Mouse (Mus musculus): Measurements from ENCODE around the gene Slco4a1. TPM values are rescaled to one million over a fixed set of nuclear protein-coding genes. Genes with fewer than 3 reads are reported as not detected.

Slco4a1 gene
- polyA plus RNA-seq, 1 experiment = 13.9 TPM

GRCm38 (mm10) chr2:180425115-180425514 lies 30.9 kb upstream of the Slco4a1 start:
- H3K4me3 ChIP-seq (ENCODE audit: low read depth, low read length) = no peak overlapping the region
- no peaks in the 10 kb centered on the region; the same call in 1 of the 2 replicates for H3K27me3 ChIP-seq (ENCODE audit: control insufficient read depth, insufficient read depth, low read length)
- WGBS = 43% methylated on average over 2 of the region's 2 CpGs
- no peaks in the 10 kb centered on the region for H3K4me1 ChIP-seq (ENCODE audit: control insufficient read depth, insufficient read depth, insufficient read length, low read length)
- H3K36me3 ChIP-seq (ENCODE audit: control insufficient read depth, insufficient read depth, low read length) = no peaks in the 10 kb centered on the region
- no peak for TF ChIP-seq CTCF (IDR thresholded peaks at IDR 0.05; ENCODE audit: extremely low read depth, insufficient read length, insufficient replicate concordance, low read depth, low read length)
- TF ChIP-seq POLR2A (IDR thresholded peaks at IDR 0.05; ENCODE audit: low read depth, low read length) = no peak
- H3K27ac ChIP-seq (ENCODE audit: insufficient read depth, low read depth, low read length) = no peak overlapping the region

GRCm38 (mm10) chr2:180427073-180427472 lies 29.0 kb upstream of the Slco4a1 start:
- WGBS = 57% methylated on average over 8 of the region's 8 CpGs
- Histone ChIP-seq H3K4me1 (ENCODE audit: control insufficient read depth, insufficient read depth, insufficient read length, low read length) (no peaks in the 10 kb centered on the region), H3K27ac (ENCODE audit: insufficient read depth, low read depth, low read length) (no peak overlapping the region), H3K27me3 (ENCODE audit: control insufficient read depth, insufficient read depth, low read length) (no peaks in the 10 kb centered on the region; the same call in 1 of the 2 replicates), H3K36me3 (ENCODE audit: control insufficient read depth, insufficient read depth, low read length) (no peaks in the 10 kb centered on the region), H3K4me3 (ENCODE audit: low read depth, low read length) (no peak overlapping the region)
- TF ChIP-seq POLR2A (IDR thresholded peaks at IDR 0.05; ENCODE audit: low read depth, low read length) = no peak
- TF ChIP-seq CTCF (IDR thresholded peaks at IDR 0.05; ENCODE audit: extremely low read depth, insufficient read length, insufficient replicate concordance, low read depth, low read length) = no peak

GRCm38 (mm10) chr2:180428331-180428730 lies 27.7 kb upstream of the Slco4a1 start:
- Histone ChIP-seq H3K36me3 (ENCODE audit: control insufficient read depth, insufficient read depth, low read length) (no peaks in the 10 kb centered on the region), H3K27me3 (ENCODE audit: control insufficient read depth, insufficient read depth, low read length) (no peaks in the 10 kb centered on the region), H3K27ac (ENCODE audit: insufficient read depth, low read depth, low read length) (no peak overlapping the region), H3K4me1 (ENCODE audit: control insufficient read depth, insufficient read depth, insufficient read length, low read length) (no peaks in the 10 kb centered on the region), H3K4me3 (ENCODE audit: low read depth, low read length) (no peak overlapping the region)
- 19% methylated on average over 2 of the region's 2 CpGs for WGBS
- TF ChIP-seq CTCF (IDR thresholded peaks at IDR 0.05; ENCODE audit: extremely low read depth, insufficient read length, insufficient replicate concordance, low read depth, low read length) (peak; percentile 42; the same call in 1 of the 2 replicates), POLR2A (IDR thresholded peaks at IDR 0.05; ENCODE audit: low read depth, low read length) (no peak)

- H3K4me1 ChIP-seq (ENCODE audit: control insufficient read depth, insufficient read depth, insufficient read length, low read length) = no peaks in the 10 kb centered on the region
- H3K4me3 ChIP-seq (ENCODE audit: low read depth, low read length) = no peak overlapping the region
- 73% methylated on average over 11 of the region's 11 CpGs for WGBS
- H3K27me3 ChIP-seq (ENCODE audit: control insufficient read depth, insufficient read depth, low read length) = no peaks in the 10 kb centered on the region
- TF ChIP-seq CTCF (IDR thresholded peaks at IDR 0.05; ENCODE audit: extremely low read depth, insufficient read length, insufficient replicate concordance, low read depth, low read length) (no peak), POLR2A (IDR thresholded peaks at IDR 0.05; ENCODE audit: low read depth, low read length) (no peak)
- H3K36me3 ChIP-seq (ENCODE audit: control insufficient read depth, insufficient read depth, low read length) = no peaks in the 10 kb centered on the region
- H3K27ac ChIP-seq (ENCODE audit: insufficient read depth, low read depth, low read length) = no peak overlapping the region
Observed at GRCm38 (mm10) chr2:180430648-180431047, 25.4 kb upstream of the Slco4a1 start.

GRCm38 (mm10) chr2:180432042-180432668 lies 23.9 kb upstream of the Slco4a1 start:
- no peaks in the 10 kb centered on the region for H3K27me3 ChIP-seq (ENCODE audit: control insufficient read depth, insufficient read depth, low read length)
- H3K36me3 ChIP-seq (ENCODE audit: control insufficient read depth, insufficient read depth, low read length) = no peaks in the 10 kb centered on the region
- WGBS = 25% methylated on average over 10 of the region's 10 CpGs
- H3K4me1 ChIP-seq (ENCODE audit: control insufficient read depth, insufficient read depth, insufficient read length, low read length) = peaks cover 3% of the 10 kb centered on the region
- TF ChIP-seq CTCF (IDR thresholded peaks at IDR 0.05; ENCODE audit: extremely low read depth, insufficient read length, insufficient replicate concordance, low read depth, low read length) = peak; percentile 84; the same call in 1 of the 2 replicates
- no peak for TF ChIP-seq POLR2A (IDR thresholded peaks at IDR 0.05; ENCODE audit: low read depth, low read length)
- no peak overlapping the region for H3K4me3 ChIP-seq (ENCODE audit: low read depth, low read length)
- no peak overlapping the region for H3K27ac ChIP-seq (ENCODE audit: insufficient read depth, low read depth, low read length)

- WGBS = 70% methylated on average over 10 of the region's 10 CpGs
- H3K4me3 ChIP-seq (ENCODE audit: low read depth, low read length) = no peak overlapping the region
- H3K4me1 ChIP-seq (ENCODE audit: control insufficient read depth, insufficient read depth, insufficient read length, low read length) = peaks cover 3% of the 10 kb centered on the region
- TF ChIP-seq POLR2A (IDR thresholded peaks at IDR 0.05; ENCODE audit: low read depth, low read length) (no peak), CTCF (IDR thresholded peaks at IDR 0.05; ENCODE audit: extremely low read depth, insufficient read length, insufficient replicate concordance, low read depth, low read length) (no peak)
- no peaks in the 10 kb centered on the region for H3K27me3 ChIP-seq (ENCODE audit: control insufficient read depth, insufficient read depth, low read length)
- no peak overlapping the region for H3K27ac ChIP-seq (ENCODE audit: insufficient read depth, low read depth, low read length)
- H3K36me3 ChIP-seq (ENCODE audit: control insufficient read depth, insufficient read depth, low read length) = no peaks in the 10 kb centered on the region
Observed at GRCm38 (mm10) chr2:180432751-180433150, 23.3 kb upstream of the Slco4a1 start.

- 85% methylated on average over 7 of the region's 7 CpGs for WGBS
- Histone ChIP-seq H3K4me3 (ENCODE audit: low read depth, low read length) (no peak overlapping the region), H3K4me1 (ENCODE audit: control insufficient read depth, insufficient read depth, insufficient read length, low read length) (peaks cover 3% of the 10 kb centered on the region), H3K36me3 (ENCODE audit: control insufficient read depth, insufficient read depth, low read length) (no peaks in the 10 kb centered on the region), H3K27me3 (ENCODE audit: control insufficient read depth, insufficient read depth, low read length) (no peaks in the 10 kb centered on the region), H3K27ac (ENCODE audit: insufficient read depth, low read depth, low read length) (no peak overlapping the region)
- TF ChIP-seq POLR2A (IDR thresholded peaks at IDR 0.05; ENCODE audit: low read depth, low read length) (no peak), CTCF (IDR thresholded peaks at IDR 0.05; ENCODE audit: extremely low read depth, insufficient read length, insufficient replicate concordance, low read depth, low read length) (no peak)
Observed at GRCm38 (mm10) chr2:180433350-180433749, 22.7 kb upstream of the Slco4a1 start.

All from small intestine, adult 2 months (tissue).